Mouse (Mus musculus): ENCODE measurements around the gene Stat5a. TPM values are rescaled to one million over a fixed set of nuclear protein-coding genes. Genes with fewer than 3 reads are reported as not detected.

Gene Stat5a
- polyA plus RNA-seq, 1 experiment from 2014 or later = 13.0 TPM

GRCm38 (mm10) chr11:100852088-100852487 lies 7.1 kb upstream of the Stat5a start:
- ATAC-seq (ENCODE audit: low FRiP score, low TSS enrichment) (peak; percentile 21; the same call in 1 of the 2 replicates), DNase-seq (ENCODE audit: low spot score) (no peak)
- Histone ChIP-seq H3K4me1 (replicated peaks; ENCODE audit: control insufficient read depth, insufficient read depth) (0 out of 2 replicates have a peak, but pooled peaks cover 2% of the 10 kb centered on the region), H3K4me2 (replicated peaks; ENCODE audit: low read depth) (no peak overlapping the region), H3K27me3 (ENCODE audit: control insufficient read depth, insufficient read depth, low read length) (no peaks in the 10 kb centered on the region), H3K27ac (replicated peaks) (no peak overlapping the region), H3K4me3 (ENCODE audit: low read depth, low read length) (no peak overlapping the region), H3K9ac (ENCODE audit: low read length) (no peak overlapping the region), H3K9me3 (ENCODE audit: control insufficient read depth, low read length) (no peaks in the 10 kb centered on the region), H3K36me3 (ENCODE audit: control insufficient read depth, insufficient read depth, low read length) (no peaks in the 10 kb centered on the region)
- TF ChIP-seq EP300 (optimal IDR thresholded peaks at IDR 0.05) (no peak), CTCF (IDR thresholded peaks at IDR 0.05; ENCODE audit: low read depth) (no peak)
- WGBS = 75% methylated on average over 2 of the region's 2 CpGs

DNA sequence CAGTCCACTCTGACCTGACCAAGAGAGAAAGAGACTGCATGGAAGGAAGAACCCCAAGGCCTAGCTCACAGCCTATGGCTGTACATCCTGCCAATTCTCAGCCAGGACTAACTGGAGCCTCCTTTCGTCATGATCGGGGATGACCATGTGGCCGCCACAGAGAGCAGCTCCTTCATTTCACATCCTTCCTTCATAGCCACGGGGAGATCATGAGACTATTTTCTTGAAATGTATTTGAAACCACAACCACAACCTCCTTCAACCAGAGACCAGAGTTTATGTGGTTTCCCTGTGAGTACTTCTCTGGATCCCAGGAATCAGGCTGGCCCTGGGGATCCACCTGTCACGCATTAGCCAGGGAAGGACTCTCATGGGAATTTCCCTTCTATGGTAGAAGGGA lies 6.1 kb upstream of the Stat5a start:
- no peak overlapping the region for H3K4me2 ChIP-seq (replicated peaks; ENCODE audit: low read depth)
- H3K27me3 ChIP-seq (ENCODE audit: control insufficient read depth, insufficient read depth, low read length) = no peaks in the 10 kb centered on the region
- no peak overlapping the region for H3K9ac ChIP-seq (ENCODE audit: low read length)
- no peaks in the 10 kb centered on the region for H3K9me3 ChIP-seq (ENCODE audit: control insufficient read depth, low read length)
- H3K36me3 ChIP-seq (ENCODE audit: control insufficient read depth, insufficient read depth, low read length) = no peaks in the 10 kb centered on the region
- TF ChIP-seq CTCF (IDR thresholded peaks at IDR 0.05; ENCODE audit: low read depth) (no peak), EP300 (optimal IDR thresholded peaks at IDR 0.05) (no peak)
- H3K4me1 ChIP-seq (replicated peaks; ENCODE audit: control insufficient read depth, insufficient read depth) = 0 out of 2 replicates have a peak, but pooled peaks cover 2% of the 10 kb centered on the region
- H3K4me3 ChIP-seq (ENCODE audit: low read depth, low read length) = no peak overlapping the region
- H3K27ac ChIP-seq (replicated peaks) = no peak overlapping the region
- ATAC-seq (ENCODE audit: low FRiP score, low TSS enrichment) = no peak
- 77% methylated on average over 5 of the region's 5 CpGs for WGBS
- no peak for DNase-seq (ENCODE audit: low spot score)

DNA sequence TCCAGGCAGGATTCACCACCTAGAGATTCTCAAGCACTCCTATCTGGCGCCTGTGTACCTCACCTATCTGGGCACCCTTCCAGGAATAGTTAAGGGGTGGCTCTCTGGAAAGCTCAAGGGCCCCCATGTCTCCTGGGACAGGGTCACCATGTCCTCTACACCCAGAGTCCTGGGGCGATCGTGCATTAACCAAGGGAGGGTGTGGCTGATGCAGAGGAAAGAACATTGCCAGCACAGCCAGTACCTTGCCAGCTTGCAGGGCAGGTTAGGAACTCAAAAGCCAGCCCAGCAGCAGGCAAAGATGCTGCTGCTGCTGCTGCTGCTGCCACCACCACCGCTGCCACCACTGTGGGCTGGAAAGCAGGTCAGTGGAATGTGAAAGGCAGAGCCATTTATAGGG lies 4.9 kb upstream of the Stat5a start:
- TF ChIP-seq CTCF (IDR thresholded peaks at IDR 0.05; ENCODE audit: low read depth) = no peak
- TF ChIP-seq EP300 (optimal IDR thresholded peaks at IDR 0.05) = no peak

GRCm38 (mm10) chr11:100855178-100855577 lies 4.0 kb upstream of the Stat5a start:
- WGBS = 81% methylated on average over 4 of the region's 4 CpGs
- Histone ChIP-seq H3K4me3 (ENCODE audit: low read depth, low read length) (no peak overlapping the region), H3K9me3 (ENCODE audit: control insufficient read depth, low read length) (no peaks in the 10 kb centered on the region), H3K4me1 (replicated peaks; ENCODE audit: control insufficient read depth, insufficient read depth) (0 out of 2 replicates have a peak, but pooled peaks cover 2% of the 10 kb centered on the region), H3K36me3 (ENCODE audit: control insufficient read depth, insufficient read depth, low read length) (no peaks in the 10 kb centered on the region), H3K4me2 (replicated peaks; ENCODE audit: low read depth) (no peak overlapping the region), H3K9ac (ENCODE audit: low read length) (no peak overlapping the region), H3K27ac (replicated peaks) (no peak overlapping the region), H3K27me3 (ENCODE audit: control insufficient read depth, insufficient read depth, low read length) (no peaks in the 10 kb centered on the region)
- TF ChIP-seq EP300 (optimal IDR thresholded peaks at IDR 0.05) = no peak
- TF ChIP-seq CTCF (IDR thresholded peaks at IDR 0.05; ENCODE audit: low read depth) = no peak
- DNase-seq (ENCODE audit: low spot score) (no peak), ATAC-seq (ENCODE audit: low FRiP score, low TSS enrichment) (no peak)

More for the DNA sequence above, 4.9 kb upstream of the Stat5a start:
- DNase-seq (ENCODE audit: low spot score) (peak; percentile 58), ATAC-seq (ENCODE audit: low FRiP score, low TSS enrichment) (no peak)
- Histone ChIP-seq H3K4me3 (ENCODE audit: low read depth, low read length) (no peak overlapping the region), H3K27me3 (ENCODE audit: control insufficient read depth, insufficient read depth, low read length) (no peaks in the 10 kb centered on the region), H3K9ac (ENCODE audit: low read length) (no peak overlapping the region), H3K4me1 (replicated peaks; ENCODE audit: control insufficient read depth, insufficient read depth) (0 out of 2 replicates have a peak, but pooled peaks cover 2% of the 10 kb centered on the region), H3K9me3 (ENCODE audit: control insufficient read depth, low read length) (no peaks in the 10 kb centered on the region), H3K4me2 (replicated peaks; ENCODE audit: low read depth) (no peak overlapping the region), H3K27ac (replicated peaks) (no peak overlapping the region), H3K36me3 (ENCODE audit: control insufficient read depth, insufficient read depth, low read length) (no peaks in the 10 kb centered on the region)
- 34% methylated on average over 4 of the region's 4 CpGs for WGBS

GRCm38 (mm10) chr11:100857960-100858359 lies 1.2 kb upstream of the Stat5a start:
- no peak for DNase-seq (ENCODE audit: low spot score)
- no peak overlapping the region for H3K27ac ChIP-seq (replicated peaks)
- no peaks in the 10 kb centered on the region for H3K27me3 ChIP-seq (ENCODE audit: control insufficient read depth, insufficient read depth, low read length)
- H3K4me2 ChIP-seq (replicated peaks; ENCODE audit: low read depth) = no peak overlapping the region
- H3K4me3 ChIP-seq (ENCODE audit: low read depth, low read length) = no peak overlapping the region
- TF ChIP-seq EP300 (optimal IDR thresholded peaks at IDR 0.05) (no peak), CTCF (IDR thresholded peaks at IDR 0.05; ENCODE audit: low read depth) (peak; percentile 5; the same call in 1 of the 2 replicates)
- H3K9me3 ChIP-seq (ENCODE audit: control insufficient read depth, low read length) = no peaks in the 10 kb centered on the region
- no peaks in the 10 kb centered on the region; the same call in 1 of the 2 replicates for H3K36me3 ChIP-seq (ENCODE audit: control insufficient read depth, insufficient read depth, low read length)
- ATAC-seq (ENCODE audit: low FRiP score, low TSS enrichment) = no peak
- 54% methylated on average over 6 of the region's 6 CpGs for WGBS
- no peaks in the 10 kb centered on the region for H3K4me1 ChIP-seq (replicated peaks; ENCODE audit: control insufficient read depth, insufficient read depth)
- no peak overlapping the region for H3K9ac ChIP-seq (ENCODE audit: low read length)

DNA sequence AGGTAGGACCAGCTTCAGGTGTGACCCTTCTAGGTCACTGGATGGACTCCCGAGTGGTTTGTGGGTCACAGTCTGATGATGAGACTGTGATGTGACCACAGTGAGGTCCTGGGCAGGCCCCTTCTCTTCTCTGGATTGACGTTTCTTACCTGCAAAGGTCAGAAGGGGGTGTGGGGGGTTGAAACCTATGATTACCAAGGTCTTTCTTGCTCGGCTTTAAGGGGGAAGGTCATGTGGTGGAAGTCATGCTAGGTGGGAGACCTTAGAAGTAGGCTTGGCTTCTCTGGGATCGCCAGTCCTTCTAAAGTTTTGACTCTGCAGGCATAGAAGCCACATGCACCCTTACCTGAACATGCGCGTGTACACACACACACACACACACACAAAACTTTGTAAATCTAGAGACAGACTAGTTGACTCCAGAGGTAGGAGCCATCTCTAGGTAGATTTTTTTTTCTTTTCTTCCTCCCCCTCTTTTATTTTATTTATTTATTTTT lies 476 bp downstream of the Stat5a start:
- Histone ChIP-seq H3K27ac (replicated peaks) (peak overlapping the region; percentile 71), H3K9me3 (ENCODE audit: control insufficient read depth, low read length) (no peaks in the 10 kb centered on the region), H3K4me3 (ENCODE audit: low read depth, low read length) (peak overlapping the region; percentile 51), H3K4me1 (replicated peaks; ENCODE audit: control insufficient read depth, insufficient read depth) (no peaks in the 10 kb centered on the region), H3K36me3 (ENCODE audit: control insufficient read depth, insufficient read depth, low read length) (no peaks in the 10 kb centered on the region; the same call in 1 of the 2 replicates), H3K9ac (ENCODE audit: low read length) (peak overlapping the region; percentile 71; the same call in 1 of the 2 replicates), H3K27me3 (ENCODE audit: control insufficient read depth, insufficient read depth, low read length) (no peaks in the 10 kb centered on the region), H3K4me2 (replicated peaks; ENCODE audit: low read depth) (peak overlapping the region; percentile 83)
- no peak for TF ChIP-seq CTCF (IDR thresholded peaks at IDR 0.05; ENCODE audit: low read depth)
- no peak for TF ChIP-seq EP300 (optimal IDR thresholded peaks at IDR 0.05)
- WGBS = 48% methylated on average over 6 of the region's 6 CpGs
- ATAC-seq (ENCODE audit: low FRiP score, low TSS enrichment) = no peak
- no peak for DNase-seq (ENCODE audit: low spot score)
